Mouse (Mus musculus) hindbrain, embryonic 12.5 days (tissue): Measurements from ENCODE around the gene Vps36. TPM values are rescaled to one million over a fixed set of nuclear protein-coding genes. Genes with fewer than 3 reads are reported as not detected.

Source experiments
- ATAC-seq: fragments of 200-750 bp; cut with Nextera tagmentation; 2 replicates; pipeline ENCODE4 v1.8.0; 2017; ENCODE audit warnings: moderate TSS enrichment; ENCODE audit not compliant: low FRiP score
- H3K27ac ChIP-seq: fragments of 300-500 bp; sonication (generic); 2 replicates; pipeline ENCODE4 v1.5.1; 2016; ENCODE audit warnings: mild to moderate bottlenecking
- H3K27me3 ChIP-seq: fragments of 300-500 bp; sonication (generic); 2 replicates; pipeline ENCODE4 v1.6.1; 2016; ENCODE audit warnings: mild to moderate bottlenecking
- H3K36me3 ChIP-seq: fragments of 300-500 bp; sonication (generic); 2 replicates; pipeline ENCODE4 v1.6.1; 2016; ENCODE audit warnings: mild to moderate bottlenecking
- H3K4me1 ChIP-seq: fragments of 300-500 bp; sonication (generic); 2 replicates; pipeline ENCODE4 v1.6.1; 2016
- H3K4me2 ChIP-seq: fragments of 300-500 bp; sonication (generic); replicated peaks from 2 replicates; pipeline ENCODE4 v1.6.1; 2016; ENCODE audit warnings: mild to moderate bottlenecking
- H3K4me3 ChIP-seq: fragments of 300-500 bp; sonication (generic); 2 replicates; pipeline ENCODE4 v1.5.1; 2016; ENCODE audit warnings: mild to moderate bottlenecking
- H3K9ac ChIP-seq: fragments of 300-500 bp; sonication (generic); 2 replicates; pipeline ENCODE4 v1.6.1; 2016; ENCODE audit warnings: mild to moderate bottlenecking, moderate library complexity
- H3K9me3 ChIP-seq: fragments of 300-500 bp; sonication (generic); replicated peaks from 2 replicates; pipeline ENCODE4 v1.6.1; 2016; ENCODE audit warnings: mild to moderate bottlenecking
- WGBS: fragments of 180-500 bp; shearing (Covaris S2); methylation state at CpG from one replicate; pipeline ENCODE4 v1.1.7; 2016; 5-methylcytosine and 5-hydroxymethylcytosine counted together
- polyA plus RNA-seq: library from polyadenylated mRNA; unstranded; fragments of >200 nt; fragmentation: Nextera tagmentation; extraction: Ambion mirVana; gene quantifications from 2 replicates; pipeline ENCODE4 v1.2.1, GENCODE M21; 2016

The Vps36 gene
- polyA plus RNA-seq, 1 experiment from 2014 or later = 39.4 TPM

- Histone ChIP-seq H3K9ac (peak within 1 kb of the TSS; percentile 62), H3K9me3 (no peaks in the 10 kb centered on the region), H3K27me3 (peaks cover 21% of the 10 kb centered on the region), H3K4me3 (peak within 1 kb of the TSS; percentile 43), H3K4me1 (0 out of 2 replicates have a peak, but pooled peaks cover 5% of the 10 kb centered on the region), H3K4me2 (peak within 1 kb of the TSS; percentile 90), H3K27ac (no peak within 1 kb of the TSS), H3K36me3 (peaks cover 13% of the 10 kb centered on the region; the same call in 1 of the 2 replicates)
- peak; percentile 71 for ATAC-seq
- under 1% methylated on average over 39 of the region's 39 CpGs for WGBS
Measured at GRCm38 (mm10) chr8:22227061-22227877, 34.7 kb downstream of the Vps36 start, which contains the start of gene Thsd1. Gene Thsd1, plus strand, starts transcription at chr8:22227313.

- 38% methylated on average over 7 of the region's 7 CpGs for WGBS
- Histone ChIP-seq H3K9me3 (no peaks in the 10 kb centered on the region), H3K9ac (no peak overlapping the region), H3K27me3 (peaks cover 21% of the 10 kb centered on the region), H3K36me3 (0 out of 2 replicates have a peak, but pooled peaks cover under 1% of the 10 kb centered on the region), H3K4me3 (no peak overlapping the region), H3K4me1 (0 out of 2 replicates have a peak, but pooled peaks cover 5% of the 10 kb centered on the region), H3K27ac (no peak overlapping the region), H3K4me2 (no peak overlapping the region)
- ATAC-seq = no peak
Measured at GRCm38 (mm10) chr8:22228621-22229020, 36.0 kb downstream of the Vps36 start.

- Histone ChIP-seq H3K9me3 (no peaks in the 10 kb centered on the region), H3K36me3 (no peaks in the 10 kb centered on the region), H3K27me3 (no peaks in the 10 kb centered on the region), H3K27ac (no peak overlapping the region), H3K9ac (no peak overlapping the region), H3K4me3 (no peak overlapping the region), H3K4me1 (no peaks in the 10 kb centered on the region), H3K4me2 (no peak overlapping the region)
- no peak for ATAC-seq
- 89% methylated on average over 9 of the region's 9 CpGs for WGBS
Measured at GRCm38 (mm10) chr8:22242986-22243385, 50.4 kb downstream of the Vps36 start.

GRCm38 (mm10) chr8:22245663-22246062 is 53.1 kb downstream of the Vps36 start:
- Histone ChIP-seq H3K36me3 (no peaks in the 10 kb centered on the region), H3K27ac (no peak overlapping the region), H3K4me3 (no peak overlapping the region), H3K4me1 (no peaks in the 10 kb centered on the region), H3K9me3 (no peaks in the 10 kb centered on the region), H3K4me2 (no peak overlapping the region), H3K9ac (no peak overlapping the region), H3K27me3 (no peaks in the 10 kb centered on the region)
- WGBS = 78% methylated on average over 1 of the region's 1 CpGs
- no peak for ATAC-seq

GRCm38 (mm10) chr8:22247956-22248355 is 55.3 kb downstream of the Vps36 start:
- Histone ChIP-seq H3K27me3 (no peaks in the 10 kb centered on the region), H3K4me3 (no peak overlapping the region), H3K36me3 (no peaks in the 10 kb centered on the region), H3K27ac (no peak overlapping the region), H3K4me1 (no peaks in the 10 kb centered on the region), H3K9ac (no peak overlapping the region), H3K9me3 (no peaks in the 10 kb centered on the region), H3K4me2 (no peak overlapping the region)
- 76% methylated on average over 12 of the region's 12 CpGs for WGBS
- ATAC-seq = no peak

DNA sequence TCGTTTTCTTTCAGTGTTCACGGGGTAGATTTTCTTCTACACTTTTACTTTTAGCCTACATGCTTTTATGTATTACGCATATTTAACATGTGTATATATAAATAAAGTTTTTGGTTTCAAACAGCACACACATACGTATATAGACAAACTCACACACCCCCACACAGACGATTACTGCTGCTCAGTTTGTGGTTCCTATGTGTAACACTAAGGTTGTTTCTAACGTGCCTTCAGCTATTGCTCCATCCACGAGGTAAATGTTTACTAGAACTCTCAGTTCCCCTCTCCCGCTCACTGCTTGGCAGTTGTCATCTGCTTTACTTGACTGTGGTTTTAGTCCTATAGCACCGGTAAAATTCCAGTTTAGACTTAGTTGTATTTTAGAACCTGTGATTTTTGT is 56.5 kb downstream of the Vps36 start:
- 85% methylated on average over 9 of the region's 9 CpGs for WGBS
- Histone ChIP-seq H3K9me3 (no peaks in the 10 kb centered on the region; the same call in 1 of the 2 replicates), H3K27me3 (no peaks in the 10 kb centered on the region), H3K27ac (no peak overlapping the region), H3K4me2 (no peak overlapping the region), H3K9ac (no peak overlapping the region), H3K4me1 (no peaks in the 10 kb centered on the region), H3K4me3 (no peak overlapping the region), H3K36me3 (no peaks in the 10 kb centered on the region)
- ATAC-seq = no peak

DNA sequence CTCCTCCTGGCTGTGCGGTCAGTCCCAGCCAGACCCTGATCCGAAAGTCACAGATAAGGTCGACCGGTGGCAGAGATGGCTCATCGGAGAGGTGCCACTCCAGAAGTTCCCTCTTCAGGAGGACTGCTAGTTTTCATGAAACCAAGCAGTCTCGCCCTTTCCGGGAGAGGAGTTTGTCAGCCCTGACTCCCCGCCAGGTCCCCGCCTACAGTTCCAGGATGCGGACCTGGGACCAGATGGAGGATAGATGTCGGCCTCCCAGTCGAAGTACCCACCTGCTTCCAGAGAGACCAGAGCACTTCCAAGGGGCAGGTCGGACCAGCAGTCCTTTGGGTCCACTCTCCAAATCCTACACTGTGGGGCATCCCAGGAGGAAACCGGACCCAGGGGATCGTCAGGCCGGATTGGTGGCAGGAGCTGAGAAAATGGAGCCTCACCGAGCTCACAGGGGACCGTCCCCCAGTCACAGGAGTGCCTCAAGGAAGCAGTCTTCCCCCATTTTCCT is 66.4 kb downstream of the Vps36 start:
- WGBS = 86% methylated on average over 18 of the region's 18 CpGs
- Histone ChIP-seq H3K4me1 (no peaks in the 10 kb centered on the region), H3K9ac (no peak overlapping the region), H3K9me3 (no peaks in the 10 kb centered on the region; the same call in 1 of the 2 replicates), H3K4me3 (no peak overlapping the region), H3K27me3 (no peaks in the 10 kb centered on the region), H3K36me3 (no peaks in the 10 kb centered on the region), H3K4me2 (no peak overlapping the region), H3K27ac (no peak overlapping the region)
- no peak for ATAC-seq

- no peaks in the 10 kb centered on the region for H3K9me3 ChIP-seq
- H3K4me3 ChIP-seq = no peak overlapping the region
- WGBS = 78% methylated on average over 12 of the region's 12 CpGs
- no peak overlapping the region for H3K27ac ChIP-seq
- ATAC-seq = no peak
- H3K4me1 ChIP-seq = no peaks in the 10 kb centered on the region
- no peaks in the 10 kb centered on the region for H3K36me3 ChIP-seq
- no peak overlapping the region for H3K4me2 ChIP-seq
- no peaks in the 10 kb centered on the region for H3K27me3 ChIP-seq
- H3K9ac ChIP-seq = no peak overlapping the region
Measured at GRCm38 (mm10) chr8:22259531-22259930, 66.9 kb downstream of the Vps36 start.

GRCm38 (mm10) chr8:22260091-22260722 is 67.6 kb downstream of the Vps36 start:
- ATAC-seq = no peak
- Histone ChIP-seq H3K9ac (no peak overlapping the region), H3K27me3 (no peaks in the 10 kb centered on the region), H3K36me3 (no peaks in the 10 kb centered on the region), H3K4me2 (no peak overlapping the region), H3K9me3 (no peaks in the 10 kb centered on the region), H3K27ac (no peak overlapping the region), H3K4me3 (no peak overlapping the region), H3K4me1 (no peaks in the 10 kb centered on the region)
- 62% methylated on average over 9 of the region's 9 CpGs for WGBS

DNA sequence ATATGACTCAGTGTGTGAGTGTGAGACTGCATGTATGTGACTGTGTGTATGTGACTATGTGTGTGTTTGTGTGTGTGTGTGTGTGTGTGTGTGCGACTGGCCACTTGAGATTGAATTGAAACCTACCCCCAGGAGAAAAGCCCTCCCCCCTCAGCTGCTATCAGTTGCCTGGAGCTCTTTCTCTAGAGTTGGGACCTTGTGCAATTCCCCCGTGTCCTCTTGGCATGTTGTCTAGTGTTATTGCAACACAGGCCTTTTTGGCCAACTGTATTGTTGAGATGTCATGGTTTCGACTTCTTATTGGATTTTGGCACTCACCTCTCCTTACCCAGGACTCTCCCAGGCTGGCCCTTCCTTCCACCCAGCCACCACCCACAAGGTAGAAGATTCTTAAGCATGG is 69.7 kb downstream of the Vps36 start:
- H3K36me3 ChIP-seq = no peaks in the 10 kb centered on the region
- no peak for ATAC-seq
- H3K9ac ChIP-seq = no peak overlapping the region
- no peak overlapping the region for H3K4me2 ChIP-seq
- no peak overlapping the region for H3K4me3 ChIP-seq
- no peak overlapping the region for H3K27ac ChIP-seq
- H3K27me3 ChIP-seq = no peaks in the 10 kb centered on the region
- no peaks in the 10 kb centered on the region for H3K9me3 ChIP-seq
- H3K4me1 ChIP-seq = no peaks in the 10 kb centered on the region
- WGBS = 95% methylated on average over 3 of the region's 3 CpGs

DNA sequence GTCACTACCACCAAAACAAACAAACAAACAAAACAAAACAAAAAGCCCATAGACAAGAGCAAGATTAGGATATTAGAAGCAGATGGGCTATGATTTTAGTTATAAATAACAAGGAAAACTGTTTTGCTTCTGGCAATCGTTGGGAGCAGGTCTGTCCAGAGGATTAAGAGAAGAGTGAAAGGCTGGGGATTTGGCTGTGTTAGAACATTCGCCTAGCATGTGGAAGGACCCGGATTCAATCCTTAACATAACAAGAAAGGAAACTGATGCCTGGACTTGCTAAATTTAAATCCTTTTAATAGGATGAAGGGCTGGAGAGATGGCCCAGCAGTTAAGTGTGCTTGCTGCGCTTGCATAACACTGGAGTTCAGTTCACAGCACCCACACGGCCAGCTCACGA is 71.7 kb downstream of the Vps36 start:
- no peak overlapping the region for H3K9ac ChIP-seq
- no peaks in the 10 kb centered on the region for H3K9me3 ChIP-seq
- no peak overlapping the region for H3K4me2 ChIP-seq
- 88% methylated on average over 6 of the region's 6 CpGs for WGBS
- no peaks in the 10 kb centered on the region for H3K36me3 ChIP-seq
- no peaks in the 10 kb centered on the region for H3K27me3 ChIP-seq
- no peaks in the 10 kb centered on the region for H3K4me1 ChIP-seq
- no peak overlapping the region for H3K27ac ChIP-seq
- no peak for ATAC-seq
- no peak overlapping the region for H3K4me3 ChIP-seq

DNA sequence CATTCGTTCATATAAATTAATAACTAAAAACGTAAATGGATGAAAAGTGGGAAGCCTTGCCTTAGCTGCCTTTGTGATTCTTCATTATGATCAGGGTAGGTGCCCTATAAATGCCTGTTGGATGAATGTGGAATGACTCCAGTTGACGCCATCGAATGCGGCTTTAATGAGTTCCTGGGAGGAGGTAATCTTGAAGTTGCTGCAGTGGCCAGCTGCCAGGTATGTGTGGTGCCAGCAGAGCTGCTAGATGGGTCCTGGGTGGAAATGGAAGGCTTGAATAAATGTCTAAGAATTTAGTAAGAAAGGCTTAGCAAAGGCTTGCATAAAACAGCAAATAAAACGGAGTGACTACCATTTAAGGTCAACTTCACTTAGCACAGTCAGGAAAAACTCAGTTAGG is 72.2 kb downstream of the Vps36 start:
- no peak for ATAC-seq
- no peak overlapping the region for H3K4me3 ChIP-seq
- H3K27ac ChIP-seq = no peak overlapping the region
- H3K27me3 ChIP-seq = no peaks in the 10 kb centered on the region
- H3K4me1 ChIP-seq = no peaks in the 10 kb centered on the region
- no peak overlapping the region for H3K9ac ChIP-seq
- 89% methylated on average over 6 of the region's 6 CpGs for WGBS
- no peak overlapping the region for H3K4me2 ChIP-seq
- H3K36me3 ChIP-seq = no peaks in the 10 kb centered on the region
- no peaks in the 10 kb centered on the region for H3K9me3 ChIP-seq
